Mouse (Mus musculus) hindbrain, postnatal 0 days (tissue): ENCODE results near the gene Elavl3. TPM values are rescaled to one million over a fixed set of nuclear protein-coding genes. Genes with fewer than 3 reads are reported as not detected.

Experiments
- ATAC-seq: fragments of 200-750 bp; cut with Nextera tagmentation; 2 replicates; pipeline ENCODE4 v1.8.0; 2017; ENCODE audit warnings: mild to moderate bottlenecking, moderate TSS enrichment, moderate library complexity
- DNase-seq: peaks from one replicate; pipeline ENCODE4 v3.0.0-alpha.2; 2015; ENCODE audit warnings: low spot score
- H3K27ac ChIP-seq: fragments of 300-500 bp; sonication (generic); 2 replicates; pipeline ENCODE4 v1.5.1; 2014; ENCODE audit warnings: mild to moderate bottlenecking
- H3K27me3 ChIP-seq: fragments of 300-500 bp; sonication (generic); 2 replicates; pipeline ENCODE4 v1.6.1; 2014; ENCODE audit warnings: low read length, mixed read lengths; ENCODE audit not compliant: insufficient read depth
- H3K36me3 ChIP-seq: fragments of 300-500 bp; sonication (generic); 2 replicates; pipeline ENCODE4 v1.6.1; 2014; ENCODE audit warnings: low read length, mixed read lengths; ENCODE audit not compliant: insufficient read depth
- H3K4me1 ChIP-seq: fragments of 300-500 bp; sonication (generic); 2 replicates; pipeline ENCODE4 v1.6.1; 2014; ENCODE audit warnings: antibody characterized with exemption, low read length, mixed read lengths; ENCODE audit not compliant: insufficient read depth
- H3K4me2 ChIP-seq: fragments of 300-500 bp; sonication (generic); 2 replicates; pipeline ENCODE4 v1.6.1; 2014; ENCODE audit warnings: low read depth, mild to moderate bottlenecking, low read length, moderate library complexity, mixed read lengths
- H3K4me3 ChIP-seq: fragments of 300-500 bp; sonication (generic); 2 replicates; pipeline ENCODE4 v1.5.1; 2014; ENCODE audit warnings: low read length
- H3K9ac ChIP-seq: fragments of 300-500 bp; sonication (generic); replicated peaks from 2 replicates; pipeline ENCODE4 v1.6.1; 2014; ENCODE audit warnings: mild to moderate bottlenecking, low read length, moderate library complexity, mixed read lengths
- H3K9me3 ChIP-seq: fragments of 300-500 bp; sonication (generic); 2 replicates; pipeline ENCODE4 v1.6.1; 2016; ENCODE audit warnings: low read length, mixed read lengths
- CTCF ChIP-seq: IDR thresholded peaks from 2 replicates; pipeline ENCODE4 v1.5.1; 2016; ENCODE audit warnings: antibody characterized with exemption, control low read depth, low read depth
- WGBS: fragments of 180-500 bp; shearing (Covaris S2); extraction: QIAGEN DNeasy Blood & Tissue Kit; methylation state at CpG from one replicate; pipeline ENCODE4 v1.1.7; 2014; 5-methylcytosine and 5-hydroxymethylcytosine counted together
- polyA plus RNA-seq: library from polyadenylated mRNA; unstranded; fragments of >200 nt; fragmentation: Nextera tagmentation; extraction: Ambion mirVana; gene quantifications from 2 replicates; pipeline ENCODE4 v1.2.1, GENCODE M21; 2015
- total RNA-seq: library from RNA; depleted of rRNA; stranded (reverse); fragments of >200 nt; gene quantifications from 2 replicates; pipeline ENCODE4 v1.2.3, GENCODE M21; 2014

The Elavl3 gene
- total and polyA plus RNA-seq, 2 experiments from 2014 or later: 71.7 to 204 TPM

DNA sequence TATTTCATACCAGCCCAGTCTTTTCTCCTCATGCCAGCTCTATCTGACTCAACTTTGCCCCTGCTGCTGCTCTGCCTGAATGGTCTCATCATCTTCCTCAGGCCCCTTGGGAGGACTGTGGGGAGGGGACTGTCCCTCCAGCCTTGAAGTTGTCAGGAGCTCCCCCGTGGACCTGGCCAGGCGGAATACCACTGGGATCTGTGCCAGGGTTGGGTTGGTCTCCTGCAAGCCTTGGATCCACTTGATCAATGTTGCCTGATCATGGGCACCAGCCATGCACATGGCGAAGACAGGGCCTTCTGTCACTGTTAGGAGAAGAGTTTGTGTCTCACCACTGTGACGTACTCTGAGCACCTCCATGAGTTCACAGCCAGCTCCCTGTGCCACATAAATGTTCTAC is 20.5 kb upstream of the Elavl3 start:
- ATAC-seq: no peak

DNA sequence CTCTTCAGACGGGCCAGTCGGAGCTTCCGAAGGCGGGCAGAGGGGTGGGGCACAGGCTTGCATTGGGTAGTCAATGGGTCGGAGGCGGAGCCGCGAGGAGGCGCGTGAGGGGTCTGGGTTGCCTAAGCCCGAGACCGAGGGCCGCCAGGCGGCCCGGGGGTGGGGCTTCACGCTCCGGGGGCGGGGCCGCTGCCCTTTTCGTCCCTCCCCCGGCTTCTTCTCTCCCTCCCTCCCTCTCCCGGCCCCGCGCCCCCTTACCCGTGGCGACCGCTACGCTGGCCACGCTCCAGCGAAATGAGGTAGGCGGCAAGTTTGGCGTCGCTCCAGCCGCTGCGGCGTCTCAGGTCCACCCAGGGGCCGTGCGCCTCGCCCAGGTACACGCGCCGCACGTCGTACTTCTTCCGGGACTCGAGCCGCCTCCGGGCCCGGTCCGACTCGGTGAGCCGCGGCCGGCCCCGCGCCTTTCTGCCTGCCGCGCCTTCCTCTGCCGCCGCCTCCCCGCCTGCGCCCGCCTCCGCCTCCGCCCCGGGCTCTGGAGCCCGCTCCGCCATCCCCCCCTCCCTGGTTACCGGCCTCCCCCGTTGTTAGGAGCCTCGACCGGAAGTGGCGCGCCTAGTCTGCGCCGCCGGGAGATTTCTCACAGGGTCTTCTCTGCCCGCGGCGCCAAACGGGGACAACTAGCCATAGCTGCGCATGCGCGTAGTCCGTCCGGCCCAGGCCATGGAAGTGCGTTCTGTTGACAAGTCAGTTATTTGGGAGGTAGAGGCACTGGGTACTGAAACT is 19.2 kb upstream of the Elavl3 start, which contains the start of the genes Gm49318 and Zfp653:
Gene Gm49318 (minus strand): TSS at position 469 of the 783 bp plus-strand sequence.
Gene Zfp653 (minus strand): TSS at position 586 of the 783 bp plus-strand sequence.
- H3K9ac ChIP-seq: peak within 1 kb of the TSS; percentile 92
- H3K4me1 ChIP-seq: peaks cover 5% of the 10 kb centered on the region
- WGBS: under 1% methylated on average over 49 of the region's 87 CpGs
- peak within 1 kb of the TSS; percentile 98 for H3K27ac ChIP-seq
- peak; percentile 97 for ATAC-seq
- H3K27me3 ChIP-seq: no peaks in the 10 kb centered on the region
- peaks cover 21% of the 10 kb centered on the region for H3K36me3 ChIP-seq
- H3K9me3 ChIP-seq: no peaks in the 10 kb centered on the region
- peak within 1 kb of the TSS; percentile 90 for H3K4me3 ChIP-seq
- H3K4me2 ChIP-seq: peak within 1 kb of the TSS; percentile 66
- peak; percentile 99 for DNase-seq
- no peak; the same call in 1 of the 2 replicates for TF ChIP-seq CTCF

More for the DNA sequence above, 20.5 kb upstream of the Elavl3 start:
- H3K4me1 ChIP-seq: peaks cover 5% of the 10 kb centered on the region
- no peak overlapping the region for H3K27ac ChIP-seq
- no peak overlapping the region for H3K9ac ChIP-seq
- no peak overlapping the region for H3K4me2 ChIP-seq
- H3K27me3 ChIP-seq: no peaks in the 10 kb centered on the region
- TF ChIP-seq CTCF: no peak
- H3K36me3 ChIP-seq: peaks cover 27% of the 10 kb centered on the region
- no peaks in the 10 kb centered on the region for H3K9me3 ChIP-seq
- WGBS: 87% methylated on average over 4 of the region's 4 CpGs
- no peak for DNase-seq
- no peak overlapping the region for H3K4me3 ChIP-seq

DNA sequence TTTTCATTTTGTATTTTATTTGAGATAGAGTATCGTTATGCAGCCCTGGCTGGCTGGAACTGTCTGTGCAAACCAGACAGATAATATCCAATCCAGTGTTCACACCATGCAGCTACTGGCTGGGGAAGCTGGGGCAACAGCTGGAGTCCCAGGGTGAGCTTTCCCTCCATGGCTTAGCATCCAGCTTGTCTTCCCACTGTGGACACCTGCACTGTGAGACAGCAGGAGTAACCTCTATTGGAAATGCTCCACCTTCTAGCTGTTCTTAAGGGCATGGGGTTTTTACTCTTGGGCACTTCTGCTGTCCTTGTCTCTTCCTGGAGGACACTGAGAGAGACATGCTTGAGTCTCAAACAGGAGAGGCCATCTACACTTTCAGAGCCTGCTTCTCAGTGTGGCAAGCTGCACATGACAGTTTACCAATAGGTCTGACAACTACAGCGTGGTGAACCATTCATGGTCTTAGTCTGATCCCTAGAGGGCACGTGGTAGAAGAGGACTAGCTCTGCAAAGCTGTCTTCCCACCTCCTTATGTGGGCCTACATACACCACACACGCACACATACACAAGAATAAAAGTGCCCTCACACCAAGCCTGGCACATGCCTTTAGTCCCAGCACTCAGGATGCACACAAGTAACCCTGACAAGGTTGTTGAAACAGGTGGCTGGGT is 18.2 kb upstream of the Elavl3 start:
- no peak for TF ChIP-seq CTCF
- WGBS: 62% methylated on average over 4 of the region's 4 CpGs
- H3K36me3 ChIP-seq: peaks cover 29% of the 10 kb centered on the region

DNA sequence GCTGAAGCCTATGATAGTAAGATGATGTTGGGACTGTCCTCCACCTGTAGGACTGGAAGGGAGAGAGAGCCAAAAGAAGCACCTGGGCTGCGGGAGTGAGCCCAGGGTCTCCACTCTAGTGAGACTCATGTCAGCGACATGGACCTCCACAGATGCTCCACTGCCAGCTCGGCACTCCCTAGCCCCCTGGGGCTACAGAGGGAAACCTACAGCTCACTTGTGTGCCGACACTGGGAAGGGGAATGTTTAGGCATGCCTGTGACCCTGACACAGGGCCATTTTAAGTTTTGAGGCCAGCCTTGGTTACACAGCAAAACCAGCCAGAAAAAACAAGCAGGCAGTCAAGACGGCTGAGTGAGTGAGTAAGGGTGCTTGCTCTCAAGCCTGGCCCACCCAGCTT is 15.4 kb upstream of the Elavl3 start:
- WGBS: 75% methylated on average over 5 of the region's 5 CpGs
- Histone ChIP-seq H3K4me1 (peaks cover 5% of the 10 kb centered on the region), H3K4me3 (no peak overlapping the region), H3K9ac (no peak overlapping the region), H3K36me3 (peaks cover 34% of the 10 kb centered on the region), H3K27me3 (no peaks in the 10 kb centered on the region), H3K9me3 (no peaks in the 10 kb centered on the region), H3K27ac (no peak overlapping the region), H3K4me2 (no peak overlapping the region)
- DNase-seq: no peak
- TF ChIP-seq CTCF: no peak
- no peak for ATAC-seq

More for the DNA sequence above, 18.2 kb upstream of the Elavl3 start:
- no peak for DNase-seq
- no peaks in the 10 kb centered on the region for H3K27me3 ChIP-seq
- H3K4me3 ChIP-seq: peak overlapping the region; percentile 90
- H3K9ac ChIP-seq: peak overlapping the region; percentile 92
- H3K9me3 ChIP-seq: no peaks in the 10 kb centered on the region
- H3K27ac ChIP-seq: peak overlapping the region; percentile 98
- peaks cover 5% of the 10 kb centered on the region for H3K4me1 ChIP-seq
- peak; percentile 8; the same call in 1 of the 2 replicates for ATAC-seq
- H3K4me2 ChIP-seq: peak overlapping the region; percentile 66

DNA sequence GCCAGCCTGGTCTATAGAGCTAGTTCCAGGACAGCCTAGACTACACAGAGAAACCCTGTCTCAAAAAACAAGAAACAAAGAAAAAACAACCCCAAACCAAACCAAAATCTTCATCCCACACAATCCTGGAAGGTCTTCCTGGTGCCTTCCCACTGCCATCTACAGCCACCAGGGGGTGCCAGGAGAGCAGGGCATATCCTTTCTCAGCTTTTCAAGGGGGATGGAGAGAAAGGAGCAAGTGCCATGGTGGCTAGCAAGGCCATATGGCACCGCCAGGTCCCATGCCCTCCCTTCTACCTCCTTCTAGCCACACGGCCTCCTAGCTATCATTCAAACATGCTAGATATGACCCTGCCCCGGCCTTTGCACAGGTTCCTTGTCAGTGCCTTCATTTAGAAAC is 14.6 kb upstream of the Elavl3 start:
- no peak overlapping the region for H3K9ac ChIP-seq
- TF ChIP-seq CTCF: peak; percentile 80
- ATAC-seq (no peak), DNase-seq (peak; percentile 43)
- H3K4me3 ChIP-seq: no peak overlapping the region
- 61% methylated on average over 3 of the region's 3 CpGs for WGBS
- no peaks in the 10 kb centered on the region for H3K9me3 ChIP-seq
- no peak overlapping the region for H3K27ac ChIP-seq
- H3K27me3 ChIP-seq: no peaks in the 10 kb centered on the region
- H3K4me2 ChIP-seq: no peak overlapping the region
- H3K4me1 ChIP-seq: peaks cover 5% of the 10 kb centered on the region
- H3K36me3 ChIP-seq: peaks cover 35% of the 10 kb centered on the region

DNA sequence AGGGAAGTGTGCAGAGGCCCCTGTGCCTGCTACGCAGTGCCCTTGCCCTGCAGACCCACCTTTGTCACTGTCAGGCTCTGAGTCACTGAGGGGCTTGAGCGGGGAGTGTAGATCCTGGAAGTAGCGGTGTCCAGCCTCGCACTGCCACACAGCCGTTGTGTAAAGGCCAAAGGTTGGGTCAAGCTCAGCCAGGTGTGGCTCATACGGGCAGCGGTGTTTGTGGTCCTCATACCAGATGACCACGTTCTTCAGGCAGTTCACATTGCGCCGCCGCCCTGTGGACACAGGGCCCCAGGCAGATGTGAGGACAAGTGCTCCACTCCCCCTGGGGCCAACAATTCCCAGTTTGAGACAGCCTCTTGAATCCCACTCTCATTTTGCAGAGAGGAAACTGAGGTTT is 13.8 kb upstream of the Elavl3 start:
- peaks cover 5% of the 10 kb centered on the region for H3K4me1 ChIP-seq
- DNase-seq (no peak), ATAC-seq (no peak)
- H3K4me3 ChIP-seq: no peak overlapping the region
- no peak overlapping the region for H3K9ac ChIP-seq
- peaks cover 41% of the 10 kb centered on the region for H3K36me3 ChIP-seq
- no peaks in the 10 kb centered on the region for H3K9me3 ChIP-seq
- no peak overlapping the region for H3K4me2 ChIP-seq
- H3K27ac ChIP-seq: no peak overlapping the region
- TF ChIP-seq CTCF: no peak
- no peaks in the 10 kb centered on the region for H3K27me3 ChIP-seq
- 98% methylated on average over 11 of the region's 11 CpGs for WGBS
